Mouse (Mus musculus) erythroblast, embryonic 14.5 days (primary cell): Measurements from ENCODE around the gene Alk. TPM values are rescaled to one million over a fixed set of nuclear protein-coding genes. Genes with fewer than 3 reads are reported as not detected.

Experiments used
- H3K27me3 ChIP-seq: 2 replicates; pipeline ENCODE4 v1.6.1; 2012; ENCODE audit warnings: inconsistent platforms; ENCODE audit not compliant: control insufficient read depth
- H3K36me3 ChIP-seq: 2 replicates; pipeline ENCODE4 v1.6.1; 2012; ENCODE audit warnings: mild to moderate bottlenecking, inconsistent platforms; ENCODE audit not compliant: control insufficient read depth
- H3K4me1 ChIP-seq: 2 replicates; pipeline ENCODE4 v1.6.1; 2012; ENCODE audit warnings: inconsistent platforms; ENCODE audit not compliant: control insufficient read depth
- H3K4me3 ChIP-seq: replicated peaks from 2 replicates; pipeline ENCODE3; 2012; ENCODE audit warnings: moderate library complexity, mild to moderate bottlenecking, inconsistent platforms
- H3K9me3 ChIP-seq: 2 replicates; pipeline ENCODE4 v1.6.1; 2012; ENCODE audit warnings: low read length, inconsistent platforms, mixed read lengths; ENCODE audit not compliant: control insufficient read depth
- GATA1 ChIP-seq: IDR thresholded peaks from 2 replicates; pipeline ENCODE4 v1.6.1; 2012; ENCODE audit warnings: low read length, inconsistent platforms, mixed read lengths
- TAL1 ChIP-seq: IDR thresholded peaks from 3 replicates; pipeline ENCODE4 v1.6.1; 2012; ENCODE audit warnings: low read length, inconsistent platforms, mixed read lengths
- polyA plus RNA-seq: library from polyadenylated mRNA; stranded (reverse); fragments of >175 nt; gene quantifications from 2 replicates; pipeline ENCODE4 v1.2.3, GENCODE M21; 2012

The Alk gene
- polyA plus RNA-seq, 1 experiment = not detected

DNA sequence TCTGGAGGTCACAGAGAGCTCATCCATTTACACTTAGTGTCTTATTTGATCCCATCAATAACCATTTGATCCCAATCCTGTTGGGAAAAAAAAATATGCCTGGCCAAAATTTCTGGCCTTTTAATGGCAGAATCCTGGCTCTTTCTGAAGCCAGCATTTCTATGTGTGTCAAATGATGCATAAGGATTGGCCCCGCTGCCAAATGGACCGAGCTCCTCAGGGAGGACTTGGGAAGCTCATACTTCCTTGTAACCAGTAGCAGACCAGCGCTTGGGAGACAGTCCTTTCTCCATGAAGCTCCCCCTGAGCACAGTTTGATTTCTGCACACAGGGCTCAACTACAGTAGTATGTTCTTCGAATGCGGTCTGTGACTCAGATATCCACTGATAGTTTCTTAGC, 3.6 kb downstream of the Alk start:
- TF ChIP-seq TAL1 (no peak), GATA1 (no peak)
- Histone ChIP-seq H3K27me3 (peaks cover 24% of the 10 kb centered on the region), H3K4me3 (no peak overlapping the region), H3K36me3 (no peaks in the 10 kb centered on the region), H3K4me1 (no peaks in the 10 kb centered on the region; the same call in none of the 2 replicates), H3K9me3 (peaks cover 24% of the 10 kb centered on the region)

- Histone ChIP-seq H3K4me3 (no peak overlapping the region), H3K36me3 (no peaks in the 10 kb centered on the region), H3K9me3 (peaks cover 15% of the 10 kb centered on the region; the same call in 1 of the 2 replicates), H3K27me3 (no peaks in the 10 kb centered on the region), H3K4me1 (no peaks in the 10 kb centered on the region)
- TF ChIP-seq GATA1 (no peak), TAL1 (no peak)
These were observed 16.8 kb downstream of the Alk start for GRCm38 (mm10) chr17:72587671-72588070.

- H3K36me3 ChIP-seq = no peaks in the 10 kb centered on the region
- no peaks in the 10 kb centered on the region for H3K4me1 ChIP-seq
- H3K27me3 ChIP-seq = no peaks in the 10 kb centered on the region
- TF ChIP-seq TAL1 = no peak
- TF ChIP-seq GATA1 = no peak
- no peak overlapping the region for H3K4me3 ChIP-seq
- peaks cover 25% of the 10 kb centered on the region for H3K9me3 ChIP-seq
These were observed 24.3 kb downstream of the Alk start for GRCm38 (mm10) chr17:72580142-72580541.

DNA sequence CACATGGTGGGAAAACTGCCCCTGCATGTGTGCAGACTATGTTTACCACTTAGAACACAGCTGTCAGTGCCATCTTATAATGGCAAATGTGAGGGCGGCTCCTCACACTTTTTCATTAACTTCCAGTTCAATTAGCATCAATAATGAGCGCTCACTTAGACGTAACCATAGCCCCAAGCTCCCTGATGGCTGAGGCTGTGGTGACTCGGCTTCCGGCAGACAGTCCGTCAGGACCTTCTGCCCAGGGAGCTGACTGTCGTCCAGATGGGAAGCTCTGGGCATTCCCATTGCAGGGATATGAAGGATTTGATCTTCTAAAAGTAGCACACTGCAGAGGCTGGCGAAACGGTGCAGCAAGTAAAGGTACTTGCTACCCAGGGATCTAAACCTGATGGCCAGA, 25.1 kb downstream of the Alk start:
- TF ChIP-seq TAL1 (no peak), GATA1 (no peak)
- Histone ChIP-seq H3K9me3 (peaks cover 22% of the 10 kb centered on the region), H3K36me3 (no peaks in the 10 kb centered on the region), H3K27me3 (no peaks in the 10 kb centered on the region), H3K4me1 (no peaks in the 10 kb centered on the region), H3K4me3 (no peak overlapping the region)

DNA sequence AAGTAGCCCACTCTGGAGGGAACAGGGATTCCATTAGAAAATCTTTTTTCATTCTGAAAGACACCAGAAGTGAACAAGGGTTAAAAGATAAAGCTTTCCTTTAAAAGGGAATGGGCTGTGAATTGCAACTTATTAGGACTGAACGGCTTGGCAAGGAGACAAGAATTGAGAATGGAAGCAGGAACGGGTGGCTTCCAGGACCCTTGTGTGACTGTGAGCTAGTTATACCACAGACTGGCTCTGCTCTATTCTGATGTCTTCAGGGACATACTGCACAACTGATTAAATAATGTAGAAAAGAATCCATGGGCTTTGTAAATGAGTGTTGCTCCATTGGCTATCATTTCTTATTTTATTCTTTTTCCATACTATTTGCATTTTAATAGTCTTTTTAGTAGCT, 33.0 kb downstream of the Alk start:
- no peak for TF ChIP-seq GATA1
- H3K27me3 ChIP-seq = no peaks in the 10 kb centered on the region

GRCm38 (mm10) chr17:72569491-72569890, 34.9 kb downstream of the Alk start:
- Histone ChIP-seq H3K9me3 (peaks cover 37% of the 10 kb centered on the region), H3K27me3 (no peaks in the 10 kb centered on the region), H3K4me3 (no peak overlapping the region), H3K36me3 (no peaks in the 10 kb centered on the region), H3K4me1 (no peaks in the 10 kb centered on the region)
- TF ChIP-seq TAL1 (no peak), GATA1 (no peak)

More for the DNA sequence above, 33.0 kb downstream of the Alk start:
- Histone ChIP-seq H3K4me1 (no peaks in the 10 kb centered on the region), H3K4me3 (no peak overlapping the region), H3K9me3 (peaks cover 27% of the 10 kb centered on the region), H3K36me3 (no peaks in the 10 kb centered on the region)

DNA sequence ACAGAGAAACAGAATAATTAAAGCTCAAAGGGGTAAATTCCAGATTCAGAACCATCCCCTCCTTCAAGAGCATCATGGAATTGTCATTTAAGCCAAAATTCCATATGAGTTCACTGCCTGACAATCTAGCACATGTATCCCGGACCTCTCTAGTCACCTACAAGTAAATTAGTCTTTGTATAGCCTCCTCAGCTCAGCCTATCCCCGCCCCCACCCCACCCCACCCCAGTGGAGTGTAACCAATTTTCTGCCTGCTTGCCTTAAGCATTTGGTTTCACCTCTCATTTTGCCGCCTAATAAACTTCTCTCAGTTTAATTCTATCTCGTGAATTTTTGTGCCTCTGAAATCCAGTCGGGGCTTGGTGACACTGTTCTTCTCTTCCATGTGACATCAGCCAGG, 41.0 kb downstream of the Alk start:
- TF ChIP-seq TAL1 (no peak), GATA1 (no peak)
- Histone ChIP-seq H3K27me3 (no peaks in the 10 kb centered on the region), H3K4me3 (no peak overlapping the region), H3K4me1 (no peaks in the 10 kb centered on the region), H3K36me3 (no peaks in the 10 kb centered on the region), H3K9me3 (peaks cover 48% of the 10 kb centered on the region)

- Histone ChIP-seq H3K9me3 (peaks cover 37% of the 10 kb centered on the region), H3K27me3 (no peaks in the 10 kb centered on the region), H3K4me3 (no peak overlapping the region), H3K4me1 (no peaks in the 10 kb centered on the region), H3K36me3 (no peaks in the 10 kb centered on the region)
- TF ChIP-seq GATA1 (no peak), TAL1 (no peak)
These were observed 43.0 kb downstream of the Alk start for GRCm38 (mm10) chr17:72561471-72561870.

DNA sequence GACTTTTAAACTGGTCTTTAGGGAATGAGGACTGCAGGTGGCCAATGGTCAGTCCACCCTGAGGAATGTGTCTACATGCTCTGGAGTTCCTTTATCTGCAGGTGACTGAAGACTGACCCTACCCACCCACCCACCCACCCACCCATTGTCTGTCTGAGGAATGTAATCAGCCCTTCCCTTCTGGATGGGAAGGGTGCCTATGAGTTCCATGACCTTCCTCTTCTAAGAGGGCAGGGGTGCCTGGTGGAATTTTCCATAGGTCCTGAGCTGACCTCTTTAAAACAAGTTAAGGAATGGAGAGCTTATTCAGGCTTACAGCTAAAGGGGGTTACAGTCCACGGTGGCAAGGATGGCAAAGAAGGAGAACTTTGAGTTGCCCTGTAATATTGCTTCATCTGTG, 43.7 kb downstream of the Alk start:
- Histone ChIP-seq H3K9me3 (peaks cover 33% of the 10 kb centered on the region), H3K4me3 (no peak overlapping the region), H3K36me3 (no peaks in the 10 kb centered on the region), H3K27me3 (no peaks in the 10 kb centered on the region), H3K4me1 (no peaks in the 10 kb centered on the region)
- TF ChIP-seq TAL1 (no peak), GATA1 (no peak)

GRCm38 (mm10) chr17:72557029-72557735, 47.2 kb downstream of the Alk start:
- Histone ChIP-seq H3K4me1 (no peaks in the 10 kb centered on the region), H3K4me3 (no peak overlapping the region), H3K27me3 (no peaks in the 10 kb centered on the region), H3K9me3 (peaks cover 34% of the 10 kb centered on the region), H3K36me3 (no peaks in the 10 kb centered on the region)
- TF ChIP-seq GATA1 = no peak
- TF ChIP-seq TAL1 = no peak
